Mouse (Mus musculus): Measurements from ENCODE around the gene Rsl1. TPM values are rescaled to one million over a fixed set of nuclear protein-coding genes. Genes with fewer than 3 reads are reported as not detected.
"Not testable (repeated sequence)": the region's sequence is repeated elsewhere in the genome, so short reads cannot be mapped to it uniquely, and the experiment has no call there.

Rsl1 gene
- total RNA-seq (2017): 13.0 and 14.3 TPM in 2 replicates

DNA sequence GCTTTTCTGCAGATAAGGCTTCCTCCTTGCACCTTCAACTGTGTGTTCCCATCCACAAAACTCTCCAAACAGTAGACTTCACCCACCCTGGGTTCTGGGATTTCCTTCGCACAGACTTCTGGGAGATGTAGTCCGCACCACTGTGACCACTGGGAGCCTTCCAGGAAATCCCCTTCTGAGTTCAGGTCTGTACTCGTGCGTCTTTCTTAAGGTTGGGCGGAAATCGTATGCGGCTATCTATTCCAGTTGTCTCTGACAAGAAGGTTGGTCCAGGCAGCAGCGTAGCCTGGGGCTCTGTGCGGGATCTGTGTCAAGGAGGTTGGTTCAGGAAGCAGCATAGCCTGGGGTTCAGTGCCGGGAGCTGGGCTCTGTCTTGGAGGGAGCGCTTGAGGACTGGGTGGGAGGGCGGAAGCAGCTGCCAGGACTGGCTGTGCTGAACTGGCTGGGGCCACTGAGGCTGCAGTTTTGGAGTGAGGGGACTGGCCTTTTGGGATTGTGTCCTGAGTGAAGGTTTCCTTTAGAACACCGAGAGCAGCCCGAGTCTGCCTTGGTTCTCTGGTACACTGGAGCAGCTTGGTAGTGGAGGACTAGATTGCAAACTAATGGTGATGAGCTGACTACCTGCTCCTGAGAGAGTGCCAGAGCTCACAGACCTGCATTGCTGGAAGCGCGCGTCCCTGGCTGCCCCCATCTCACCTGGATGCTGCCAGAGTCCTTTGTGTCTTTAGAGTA is at the start of gene Rsl1:
TSS of gene Rsl1 (plus strand) at position 192 of the 732 bp plus-strand sequence.
- peak; percentile 95 for ATAC-seq (ENCODE audit: extremely low read depth, insufficient number of reproducible peaks, low FRiP score, poor library complexity, severe bottlenecking)

DNA sequence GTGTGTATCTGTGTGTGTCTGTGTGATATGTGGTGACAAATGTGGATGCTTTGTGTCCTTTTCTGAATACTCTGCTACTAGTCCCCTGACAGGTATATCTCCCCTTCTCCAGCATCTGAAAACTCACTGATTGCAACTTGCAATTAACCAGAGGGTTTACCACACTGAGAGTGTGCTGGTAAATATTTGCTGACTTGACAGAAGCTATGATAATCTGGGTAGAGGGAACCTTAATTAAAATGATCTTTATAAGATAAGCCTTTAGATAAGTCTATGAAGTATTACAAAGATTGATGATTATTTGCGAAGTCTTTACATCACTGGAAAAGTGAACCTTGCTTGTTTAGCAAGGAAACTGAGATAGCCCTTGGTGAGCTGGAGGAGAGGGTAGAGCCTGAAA is 48.5 kb upstream of the Rsl1 start:
- ATAC-seq (ENCODE audit: extremely low read depth, insufficient number of reproducible peaks, low FRiP score, poor library complexity, severe bottlenecking): no peak

DNA sequence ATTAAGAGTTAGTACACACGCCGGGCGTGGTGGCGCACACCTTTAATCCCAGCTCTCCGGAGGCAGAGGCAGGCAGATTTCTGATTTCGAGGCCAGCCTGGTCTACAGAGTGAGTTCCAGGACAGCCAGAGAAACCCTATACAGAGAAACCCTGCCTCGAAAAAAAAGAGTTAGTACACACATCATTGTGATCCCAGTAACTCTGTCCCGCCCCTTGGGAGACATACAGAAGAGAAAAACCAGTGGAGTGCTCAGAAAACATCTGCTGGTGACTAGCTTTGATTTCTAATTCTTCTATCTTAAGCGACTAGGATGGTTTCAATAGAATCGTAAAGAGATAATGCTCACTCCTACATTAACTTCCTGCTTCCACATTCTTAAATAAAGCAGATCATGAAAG is 45.5 kb upstream of the Rsl1 start:
- not testable (repeated sequence) for ATAC-seq (ENCODE audit: extremely low read depth, insufficient number of reproducible peaks, low FRiP score, poor library complexity, severe bottlenecking)

DNA sequence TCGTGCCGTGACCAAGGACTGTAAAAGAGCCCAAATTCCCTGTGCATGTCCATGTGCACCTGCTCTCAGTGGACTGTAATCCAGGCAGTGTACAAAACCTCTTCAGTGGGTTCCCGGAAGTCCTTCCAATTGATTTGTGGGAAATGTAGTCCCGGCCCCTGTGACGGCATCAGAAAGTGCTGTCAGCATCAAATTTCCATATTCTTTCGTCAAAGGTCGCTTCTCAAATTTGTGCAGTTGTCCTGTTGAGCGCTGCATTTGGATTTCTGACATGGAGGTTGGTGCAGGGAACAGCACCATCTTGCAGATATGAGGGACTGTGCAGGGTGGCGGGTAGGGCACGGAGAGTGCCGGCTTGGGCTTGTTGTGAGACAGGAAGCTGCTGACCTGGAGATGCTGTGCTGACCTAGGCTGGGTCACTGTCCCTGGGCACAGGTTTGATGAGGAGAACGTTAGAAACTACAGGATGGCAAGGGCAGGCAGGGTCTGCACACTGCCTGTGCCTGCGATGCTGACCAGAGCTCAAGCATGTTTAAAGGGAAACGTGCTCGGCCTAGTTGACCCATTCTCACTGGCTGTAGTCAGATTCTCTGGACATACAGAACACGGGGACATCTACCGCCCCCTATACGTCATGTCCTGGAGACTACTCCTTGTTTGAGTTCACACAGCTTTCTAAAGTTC is 44.8 kb upstream of the Rsl1 start:
- ATAC-seq (ENCODE audit: extremely low read depth, insufficient number of reproducible peaks, low FRiP score, poor library complexity, severe bottlenecking): peak; percentile 95

DNA sequence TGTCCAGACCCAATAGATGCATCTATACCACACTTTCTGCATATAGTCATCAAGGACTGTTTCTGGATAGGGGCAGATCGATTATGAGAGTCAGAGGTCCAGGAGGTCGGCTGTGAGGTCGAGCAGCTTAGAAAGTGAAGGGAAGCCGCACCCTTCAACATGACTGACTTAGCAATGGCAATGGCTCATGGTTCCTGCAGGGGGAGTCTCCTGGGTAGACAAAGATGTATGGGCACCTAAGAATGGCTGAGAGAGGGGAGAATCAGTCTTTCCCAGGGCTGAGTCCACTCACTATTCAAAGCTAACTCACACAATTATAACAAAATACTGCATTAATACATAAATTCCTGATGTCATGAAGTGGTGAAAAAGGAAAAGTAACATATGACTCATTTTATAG is 6.9 kb upstream of the Rsl1 start:
- ATAC-seq (ENCODE audit: extremely low read depth, insufficient number of reproducible peaks, low FRiP score, poor library complexity, severe bottlenecking): not testable (repeated sequence)

DNA sequence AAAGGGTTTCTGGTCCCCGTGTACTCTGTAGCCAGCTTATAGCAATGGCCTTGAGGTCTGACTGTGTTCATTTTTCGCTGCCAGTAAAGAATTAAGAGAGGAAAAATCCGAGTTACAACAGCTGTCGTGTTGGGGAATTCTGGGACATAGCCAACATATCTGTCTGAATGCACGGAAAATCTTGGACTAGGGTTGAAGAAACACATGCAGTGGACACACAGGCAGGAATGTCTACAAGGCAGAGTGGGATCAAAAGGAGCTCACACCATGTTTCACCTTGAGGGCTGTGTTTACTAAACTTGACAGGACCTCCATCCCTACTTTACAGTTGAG is 707 bp downstream of the Rsl1 start:
- no peak for ATAC-seq (ENCODE audit: extremely low read depth, insufficient number of reproducible peaks, low FRiP score, poor library complexity, severe bottlenecking)

DNA sequence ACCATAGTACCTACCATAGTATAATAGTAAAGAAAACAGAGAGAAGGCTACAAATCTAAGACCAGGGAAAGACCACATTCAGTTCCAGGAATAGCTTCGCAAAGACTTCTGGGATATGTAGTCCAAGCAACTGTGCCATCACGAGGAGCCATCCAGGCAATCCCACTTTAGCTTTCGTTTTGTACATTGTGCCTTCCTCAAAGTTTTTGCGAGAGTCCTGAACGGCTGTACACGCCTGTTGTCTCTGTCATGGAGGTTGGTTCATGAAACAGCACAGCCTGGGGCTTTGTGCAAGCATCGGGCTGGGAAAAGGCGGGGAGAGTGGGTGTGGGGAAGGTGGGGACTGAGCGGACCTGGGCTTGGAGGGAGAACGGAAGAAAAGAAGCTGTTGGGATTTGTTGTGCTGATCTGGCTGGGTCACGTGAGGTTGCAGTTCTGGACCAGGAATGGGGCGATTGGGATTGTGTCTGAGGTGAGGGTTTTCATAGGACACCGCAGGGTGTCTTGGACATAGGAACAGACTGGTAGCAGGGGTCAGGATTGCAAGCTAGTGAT is 21.4 kb downstream of the Rsl1 start, which contains the start of gene Zfp455:
TSS of gene Zfp455 (plus strand) at position 167 of the 555 bp plus-strand sequence.
- ATAC-seq (ENCODE audit: extremely low read depth, insufficient number of reproducible peaks, low FRiP score, poor library complexity, severe bottlenecking): peak; percentile 85

DNA sequence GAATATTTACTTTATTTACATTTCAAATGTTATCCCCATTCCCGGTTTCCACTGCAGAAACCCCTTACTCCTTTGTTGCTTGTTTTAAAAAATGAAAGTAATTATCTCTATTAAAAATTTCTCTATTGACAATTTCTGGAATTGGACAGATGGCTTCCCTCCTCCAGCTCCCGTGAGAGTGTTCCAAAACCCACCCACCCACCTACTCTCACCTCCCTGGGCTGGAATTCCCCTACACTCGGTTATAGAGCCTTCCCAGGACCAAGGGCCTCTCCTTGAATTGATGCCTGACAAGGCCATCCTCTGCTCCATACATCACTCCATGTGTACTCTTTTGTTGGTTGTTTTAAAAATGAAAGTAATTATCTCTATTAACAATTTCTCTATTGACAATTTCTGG is 28.7 kb downstream of the Rsl1 start:
- ATAC-seq (ENCODE audit: extremely low read depth, insufficient number of reproducible peaks, low FRiP score, poor library complexity, severe bottlenecking): no peak

DNA sequence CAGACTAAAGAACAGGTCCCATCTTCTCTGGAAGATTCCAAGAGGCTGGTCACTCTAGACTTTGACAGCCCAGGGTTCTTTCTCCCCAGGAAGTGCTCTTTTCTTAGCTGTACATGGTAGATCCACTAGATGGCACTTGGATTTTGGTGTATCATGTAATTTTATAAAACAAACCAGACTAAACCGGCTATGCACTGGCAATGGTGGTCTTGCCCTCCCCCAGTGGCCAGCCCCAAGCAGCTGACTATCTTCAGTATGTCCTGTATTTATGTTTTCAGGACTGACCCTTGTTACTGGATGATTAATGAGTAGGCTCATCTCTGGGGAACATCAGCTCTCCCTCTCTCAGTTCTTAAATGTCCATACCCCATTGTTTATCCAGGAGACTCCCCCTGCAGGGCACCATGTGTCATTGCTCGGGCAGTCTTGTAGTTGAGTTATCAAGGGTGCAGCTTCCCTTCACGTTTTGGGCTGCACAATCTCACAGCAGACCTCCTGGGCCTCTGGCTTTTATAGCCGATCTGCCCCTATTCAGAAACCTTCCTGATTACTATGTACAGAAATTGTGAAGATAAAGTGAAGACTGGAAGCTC is 41.1 kb downstream of the Rsl1 start:
- no peak for ATAC-seq (ENCODE audit: extremely low read depth, insufficient number of reproducible peaks, low FRiP score, poor library complexity, severe bottlenecking)

Other genes with a start within 250 kb of the Rsl1 start
- 8.8 and 11.2 TPM in 2 replicates for gene Zfp712, start 112.0 kb upstream of the Rsl1 start, total RNA-seq (2017)
- 4.1 and 4.2 TPM in 2 replicates for gene Zfp708, start 75.2 kb upstream of the Rsl1 start, total RNA-seq (2017)
- gene Gm28557, start 64.6 kb upstream of the Rsl1 start, total RNA-seq (2017): 0.98 and 5.4 TPM in 2 replicates
- 1.3 and 1.8 TPM in 2 replicates for gene Rslcan18, start 56.9 kb upstream of the Rsl1 start, total RNA-seq (2017)
- 4.2 and 4.3 TPM in 2 replicates for gene Zfp759, start 51.5 kb upstream of the Rsl1 start, total RNA-seq (2017)
- 2.4 and 2.8 TPM in 2 replicates for gene Zfp455, start 21.3 kb downstream of the Rsl1 start, total RNA-seq (2017)
- gene Zfp458, start 105.3 kb downstream of the Rsl1 start, total RNA-seq (2017): 4.8 and 7.2 TPM in 2 replicates
- 3.8 and 4.4 TPM in 2 replicates for gene Zfp457, start 133.3 kb downstream of the Rsl1 start, total RNA-seq (2017)
- 18.8 and 22.3 TPM in 2 replicates for gene Zfp595, start 159.4 kb downstream of the Rsl1 start, total RNA-seq (2017)
- gene Gm28044, start 187.4 kb downstream of the Rsl1 start, total RNA-seq (2017): 2.6 and 10.2 TPM in 2 replicates
- 16.6 and 19.0 TPM in 2 replicates for gene Zfp953, start 187.4 kb downstream of the Rsl1 start, total RNA-seq (2017)
- 3.9 TPM in 1 of 2 replicates, not detected in the other for gene Gm28041, start 202.6 kb downstream of the Rsl1 start, total RNA-seq (2017)
- gene Zfp456, start 202.6 kb downstream of the Rsl1 start, total RNA-seq (2017): 8.8 TPM in 2 replicates
- 21.6 and 21.7 TPM in 2 replicates for gene Zfp429, start 226.6 kb downstream of the Rsl1 start, total RNA-seq (2017)
- gene Zfp459, start 248.2 kb downstream of the Rsl1 start, total RNA-seq (2017): 1.7 and 4.2 TPM in 2 replicates